Mouse (Mus musculus) kidney, adult 9 months (tissue): ENCODE measurements around the gene Ptch1.

Experiments used
- DNase-seq: peaks from one replicate; pipeline ENCODE4 v3.0.0; 2022

The Ptch1 gene

GRCm38 (mm10) chr13:63530371-63530764, 43.0 kb downstream of the Ptch1 start:
- DNase-seq = no peak

GRCm38 (mm10) chr13:63529602-63530370, 43.6 kb downstream of the Ptch1 start:
- no peak for DNase-seq

GRCm38 (mm10) chr13:63528852-63529251, 44.5 kb downstream of the Ptch1 start:
- DNase-seq = no peak

GRCm38 (mm10) chr13:63528164-63528675, 45.2 kb downstream of the Ptch1 start:
- no peak for DNase-seq

- DNase-seq = no peak
These were observed 47.7 kb downstream of the Ptch1 start for GRCm38 (mm10) chr13:63525571-63526197.

- no peak for DNase-seq
These were observed 48.5 kb downstream of the Ptch1 start for GRCm38 (mm10) chr13:63524608-63525570.

DNA sequence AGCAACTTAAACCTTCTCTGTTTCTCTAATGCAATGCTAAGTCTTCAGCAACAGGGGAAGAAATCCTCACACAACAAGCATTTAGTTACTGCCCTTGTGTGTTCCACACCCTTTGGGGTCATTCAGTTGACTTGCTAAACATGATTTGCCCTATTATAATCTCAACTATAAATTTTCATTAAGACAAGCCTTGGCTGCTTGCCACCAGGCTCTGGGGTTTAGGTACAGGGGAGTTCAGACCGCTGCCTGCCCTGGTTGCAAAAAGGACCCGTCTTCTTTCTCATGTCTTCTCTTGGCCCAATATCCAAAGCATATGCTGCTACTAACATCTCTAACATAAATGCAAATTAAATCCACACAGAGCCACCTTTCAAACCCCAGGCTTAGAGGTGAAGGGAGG, 49.3 kb downstream of the Ptch1 start:
- no peak for DNase-seq

DNA sequence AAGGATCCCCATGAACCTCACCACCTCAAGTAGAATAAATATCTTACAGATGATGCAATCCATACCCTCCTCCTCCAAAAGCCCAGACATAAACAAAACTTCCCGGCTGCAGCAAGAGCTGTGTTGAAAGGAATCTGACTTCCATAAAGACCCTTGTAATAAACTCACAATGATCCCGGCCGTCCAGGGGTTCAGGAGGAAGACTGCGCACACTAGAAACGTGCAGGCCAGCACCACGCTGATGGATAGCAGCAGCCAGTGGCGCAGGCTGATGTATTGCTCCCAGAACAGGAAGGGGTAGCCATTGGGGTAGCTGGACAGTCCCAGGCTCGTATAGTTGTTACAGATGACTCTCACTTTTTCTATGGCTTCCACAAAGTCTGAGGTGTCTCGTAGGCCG, 50.6 kb downstream of the Ptch1 start:
- no peak for DNase-seq

- no peak for DNase-seq
These were observed 53.3 kb downstream of the Ptch1 start for GRCm38 (mm10) chr13:63520110-63520509.

DNA sequence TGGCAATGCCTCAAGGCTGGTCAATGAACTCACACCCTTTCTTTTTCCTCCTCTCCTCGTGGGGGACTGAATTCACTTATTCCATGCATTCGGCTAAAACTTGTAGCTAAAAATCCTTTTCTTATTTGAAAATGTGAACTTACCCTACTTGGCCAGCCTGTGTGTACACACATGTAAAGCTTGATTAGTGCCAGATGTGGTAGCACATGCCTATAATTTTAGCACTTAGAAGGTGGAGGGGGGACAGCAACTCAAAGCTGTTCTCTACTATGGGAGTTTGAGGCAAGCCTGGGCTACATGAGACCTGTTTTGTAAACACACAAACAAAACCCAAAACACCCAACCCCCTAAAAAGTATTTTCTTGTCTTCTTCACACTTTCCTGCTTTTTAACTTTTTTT, 56.9 kb downstream of the Ptch1 start:
- no peak for DNase-seq

- DNase-seq = no peak
These were observed 57.9 kb downstream of the Ptch1 start for GRCm38 (mm10) chr13:63515542-63515941.

DNA sequence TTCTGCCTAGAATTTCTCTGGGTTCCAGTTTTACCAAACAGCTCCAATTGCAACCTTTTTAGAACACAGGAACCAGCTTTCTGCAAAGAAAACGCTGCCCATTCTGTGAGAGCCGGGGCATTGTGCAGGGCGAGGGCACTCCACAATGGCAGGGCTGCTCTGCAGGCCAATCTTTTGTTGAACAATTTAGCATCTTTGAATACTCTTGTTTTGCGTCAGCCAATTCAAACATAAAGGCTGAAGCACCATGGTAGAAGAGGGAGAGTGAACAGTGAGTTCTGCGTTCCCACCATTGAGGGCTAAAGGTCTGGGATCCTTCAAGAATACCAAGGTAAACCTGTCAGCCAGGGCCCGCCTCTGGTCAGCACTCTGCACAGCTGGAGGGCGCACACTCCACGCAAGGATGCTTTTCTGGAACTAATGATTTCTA, 58.5 kb downstream of the Ptch1 start:
- DNase-seq = no peak

DNA sequence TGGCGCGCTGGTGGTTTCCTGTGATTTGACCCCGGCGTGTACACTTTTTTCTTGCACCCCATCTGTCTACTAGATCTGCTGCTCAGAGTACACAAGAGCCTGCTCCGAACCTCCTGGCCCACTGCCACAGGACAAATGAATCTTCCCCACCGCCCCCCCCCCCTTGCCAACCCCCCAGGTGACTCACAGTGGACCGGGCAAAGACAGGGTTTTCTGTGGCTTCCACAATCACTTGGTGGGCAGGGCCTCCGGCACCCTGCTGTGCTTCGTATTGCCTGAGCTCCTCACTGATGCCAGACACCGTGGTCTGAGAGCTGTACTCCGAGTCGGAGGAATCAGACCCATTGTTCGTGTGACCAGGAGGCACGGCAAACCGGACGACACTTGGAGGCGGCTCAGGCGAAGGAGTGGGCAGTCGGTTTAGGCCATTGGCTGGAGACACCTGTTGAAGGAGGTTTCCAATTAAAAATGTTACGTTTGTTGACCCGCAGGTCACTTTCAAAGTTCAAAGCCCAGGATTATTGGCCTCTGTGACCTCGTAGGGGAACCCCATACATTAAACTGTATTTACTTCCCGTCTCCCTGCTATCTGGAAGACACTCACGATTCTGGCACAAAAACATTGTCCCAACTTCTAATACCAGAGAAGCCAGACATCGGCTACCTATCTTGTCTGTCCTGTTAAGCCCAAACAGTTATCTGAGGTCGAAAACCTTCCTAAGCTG, 59.9 kb downstream of the Ptch1 start:
- DNase-seq = no peak

- DNase-seq = no peak
These were observed 61.0 kb downstream of the Ptch1 start for GRCm38 (mm10) chr13:63512411-63512810.

GRCm38 (mm10) chr13:63507821-63508220, 65.6 kb downstream of the Ptch1 start:
- DNase-seq = no peak

DNA sequence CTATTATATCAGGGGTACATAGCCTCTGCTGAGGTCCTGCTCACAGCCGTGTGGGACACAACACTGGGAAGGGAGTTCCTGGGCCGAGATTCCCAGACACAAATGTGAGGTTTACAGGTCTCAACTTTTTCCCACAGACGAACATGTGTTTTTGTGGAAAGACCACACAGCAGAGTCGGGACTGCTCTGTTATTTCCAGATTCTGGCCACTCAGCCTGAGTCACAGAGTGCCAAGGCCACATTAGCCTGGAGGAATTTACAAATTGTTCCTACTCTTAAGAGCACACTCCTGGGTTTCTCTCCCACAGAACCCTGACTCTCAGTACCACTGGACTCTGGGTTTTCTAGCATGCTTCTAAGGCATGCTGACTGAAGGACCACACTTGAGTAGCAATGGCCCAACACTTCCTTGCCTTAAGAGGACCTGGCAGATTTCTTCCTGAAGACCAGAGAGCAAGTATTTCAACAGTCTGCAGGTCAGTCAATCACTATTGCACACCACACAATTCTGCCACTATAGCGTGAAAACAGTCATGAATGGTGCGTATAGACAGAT, 66.3 kb downstream of the Ptch1 start:
- no peak for DNase-seq

- no peak for DNase-seq
These were observed 67.0 kb downstream of the Ptch1 start for GRCm38 (mm10) chr13:63506364-63506763.

- DNase-seq = no peak
These were observed 71.0 kb downstream of the Ptch1 start for GRCm38 (mm10) chr13:63502391-63502790.

DNA sequence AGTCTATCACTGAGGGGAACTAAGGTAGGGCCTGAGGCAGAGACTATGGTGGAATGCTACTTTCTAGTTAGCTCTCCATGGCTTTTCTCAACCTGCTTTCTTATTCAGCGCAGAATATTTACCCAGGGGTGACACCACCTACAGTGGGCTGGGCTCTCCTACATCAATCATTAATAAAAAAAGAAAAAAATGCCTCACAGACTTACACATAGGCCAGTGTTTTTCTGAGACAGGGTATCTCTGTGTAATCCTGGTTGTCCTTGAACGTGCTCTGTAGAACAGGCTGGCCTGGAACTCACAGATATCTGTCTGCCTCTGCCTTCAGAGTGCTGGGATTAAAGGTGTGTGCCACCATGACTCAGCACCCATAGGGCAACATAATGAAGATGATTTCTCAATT, 73.9 kb downstream of the Ptch1 start:
- DNase-seq = no peak

- peak; percentile 28 for DNase-seq
These were observed 76.5 kb downstream of the Ptch1 start, which contains the start of gene Fancc for GRCm38 (mm10) chr13:63496646-63497582. Gene Fancc, minus strand, starts transcription at chr13:63497278.

- no peak for DNase-seq
These were observed 85.7 kb downstream of the Ptch1 start for GRCm38 (mm10) chr13:63487707-63488042.
